Mouse (Mus musculus): ENCODE results near the gene C1ql1.

DNA sequence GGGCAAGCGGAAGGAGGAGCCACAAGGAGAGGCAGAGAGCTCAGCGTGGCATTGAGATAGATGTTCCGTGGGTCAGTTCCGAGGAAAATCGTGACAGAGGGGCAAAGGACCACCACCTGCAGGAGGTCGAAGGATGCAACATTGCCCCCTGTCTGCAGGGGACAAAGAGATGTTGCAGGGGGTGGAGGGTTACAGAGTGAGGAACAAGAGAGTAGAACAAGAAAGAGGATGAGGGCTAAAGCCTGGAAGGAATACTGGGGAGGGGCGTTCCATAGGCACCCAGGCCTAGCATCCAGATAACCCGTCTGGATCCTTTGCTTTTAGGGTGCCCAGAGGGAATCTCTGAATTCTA lies 480 bp upstream of the C1ql1 start:
- TF ChIP-seq POLR2A (IDR thresholded peaks at IDR 0.05; ENCODE audit: borderline replicate concordance, extremely low read depth, low read depth, low read length), result no peak
- no peak for TF ChIP-seq CTCF (IDR thresholded peaks at IDR 0.05; ENCODE audit: insufficient read depth, low read length)

Measured in lung, adult 2 months (tissue).